Mouse (Mus musculus) c-Kit-positive CD71-positive TER-119-positive erythroid progenitor cells, embryonic 14.5 days (primary cell): ENCODE data around the gene Tpk1.
"Not testable (repeated sequence)": the region's sequence is repeated elsewhere in the genome, so short reads cannot be mapped to it uniquely, and the experiment has no call there.

Source experiments
- DNase-seq: peaks from one replicate; pipeline ENCODE4 v3.0.0-alpha.2; 2013; ENCODE audit warnings: low spot score

Gene Tpk1

GRCm38 (mm10) chr6:43640621-43641020 lies 25.5 kb downstream of the Tpk1 start:
- no peak for DNase-seq

DNA sequence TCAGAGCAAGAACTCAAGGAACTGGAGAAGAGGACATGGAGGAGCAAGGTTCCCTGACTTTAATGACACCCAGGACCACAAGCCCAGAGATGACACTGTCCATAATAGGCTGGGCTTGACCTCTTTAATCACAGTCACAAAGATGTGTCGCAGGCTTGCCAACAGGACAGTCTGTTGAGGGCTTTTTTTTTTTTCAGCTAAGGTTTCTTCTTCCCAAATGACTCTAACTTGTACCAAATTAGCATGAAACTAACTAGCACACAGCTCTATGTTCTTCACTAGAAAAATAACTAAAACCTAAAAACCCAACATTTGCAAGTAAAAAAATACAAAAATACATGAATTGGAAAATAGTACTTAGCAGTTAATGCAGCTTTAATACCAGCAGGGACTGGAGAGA lies 27.2 kb downstream of the Tpk1 start:
- DNase-seq = no peak

DNA sequence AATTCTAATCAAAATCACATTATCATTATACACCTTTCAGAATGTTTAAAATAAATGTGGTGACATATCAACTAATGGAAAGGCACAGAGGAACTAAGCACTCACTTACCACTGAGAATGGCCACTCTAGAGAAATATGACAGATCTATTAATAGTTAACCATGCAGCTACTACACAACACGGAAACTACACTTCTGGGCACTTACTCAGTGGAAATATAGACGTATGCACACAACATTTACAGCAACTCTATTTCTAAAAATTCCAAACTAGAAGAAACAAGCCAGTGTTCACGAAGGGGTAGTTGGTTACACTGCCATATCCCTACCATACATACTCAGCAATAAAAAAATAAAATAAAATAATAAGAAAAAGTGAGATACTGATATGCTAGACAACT lies 28.0 kb downstream of the Tpk1 start:
- no peak for DNase-seq

DNA sequence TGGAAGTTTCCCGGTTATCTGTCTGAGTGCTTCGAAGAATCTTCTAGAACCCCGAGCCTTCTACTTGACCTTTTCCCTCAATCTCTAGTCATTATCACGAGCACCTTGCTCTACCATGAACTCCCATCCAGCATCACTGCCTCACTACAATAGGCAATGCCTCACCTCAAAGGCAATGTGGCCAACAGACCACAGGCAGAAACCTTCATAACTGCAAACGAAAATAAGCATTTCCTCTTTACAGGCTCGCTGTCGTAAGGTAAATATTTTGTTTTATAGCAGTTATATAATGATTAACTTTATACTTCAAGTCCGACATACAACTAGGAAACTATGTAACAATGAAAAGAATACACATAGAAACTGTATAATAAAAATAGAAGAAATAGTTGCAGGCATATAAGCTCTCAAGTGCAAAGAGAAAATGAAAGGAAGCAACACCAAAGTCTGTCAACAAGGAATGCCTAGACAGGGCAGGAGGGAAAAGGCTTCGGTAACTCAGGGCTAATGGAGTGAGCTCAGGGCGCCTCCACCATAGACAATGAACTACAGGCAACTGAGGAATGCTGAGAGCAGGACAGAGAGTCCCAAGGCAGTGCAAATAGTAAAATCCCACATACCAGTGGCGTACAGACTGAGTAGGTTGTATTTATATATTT lies 29.0 kb downstream of the Tpk1 start:
- DNase-seq = no peak

DNA sequence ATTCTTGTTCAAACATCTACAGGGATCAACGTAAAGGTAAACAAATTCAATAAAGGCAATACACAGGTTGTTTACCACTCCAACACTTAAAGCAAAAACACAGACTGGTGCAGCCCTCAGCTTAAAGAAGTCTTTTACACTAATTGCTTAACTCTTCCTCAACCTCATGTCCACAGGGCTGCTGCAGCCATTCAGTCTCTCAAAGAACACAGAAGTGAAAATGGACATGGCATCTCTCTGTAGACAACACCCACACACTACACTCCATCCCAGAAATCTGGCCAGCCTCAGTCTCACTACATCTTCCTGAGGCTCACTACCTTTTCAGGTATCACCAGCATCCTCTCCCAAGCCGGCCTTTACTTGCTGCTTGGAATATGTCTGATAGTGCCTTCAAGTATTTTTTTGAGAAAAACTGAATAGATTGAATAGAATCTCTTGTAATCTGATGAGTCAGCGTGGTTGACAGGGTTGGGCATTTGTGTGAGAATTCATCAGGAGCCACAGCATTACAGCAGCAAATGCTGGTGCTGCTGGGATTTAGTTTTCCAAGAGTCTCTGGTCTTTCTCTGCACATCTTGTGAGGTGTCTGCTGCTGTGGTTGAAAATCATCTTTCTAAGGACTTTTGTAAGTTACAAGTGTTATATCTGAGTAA lies 32.6 kb downstream of the Tpk1 start:
- DNase-seq = no peak

DNA sequence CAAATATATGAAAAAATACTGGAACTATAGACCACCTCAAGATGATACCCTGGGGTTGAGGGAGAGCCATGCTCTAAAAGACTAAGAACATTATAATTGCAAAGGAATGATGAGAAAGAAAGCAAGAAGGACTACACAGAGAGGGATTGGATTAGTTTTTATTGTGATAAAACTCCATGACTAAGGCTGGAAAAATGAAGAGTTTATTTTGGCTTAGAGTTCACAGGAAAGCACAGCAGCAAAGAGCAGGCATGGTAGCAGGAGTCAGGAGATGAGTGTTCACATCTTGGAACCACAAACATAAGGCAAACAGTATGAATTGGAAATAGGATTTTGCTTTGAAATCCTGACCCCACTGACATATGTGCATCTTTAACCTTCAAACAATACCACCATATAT lies 33.2 kb downstream of the Tpk1 start:
- DNase-seq = no peak

DNA sequence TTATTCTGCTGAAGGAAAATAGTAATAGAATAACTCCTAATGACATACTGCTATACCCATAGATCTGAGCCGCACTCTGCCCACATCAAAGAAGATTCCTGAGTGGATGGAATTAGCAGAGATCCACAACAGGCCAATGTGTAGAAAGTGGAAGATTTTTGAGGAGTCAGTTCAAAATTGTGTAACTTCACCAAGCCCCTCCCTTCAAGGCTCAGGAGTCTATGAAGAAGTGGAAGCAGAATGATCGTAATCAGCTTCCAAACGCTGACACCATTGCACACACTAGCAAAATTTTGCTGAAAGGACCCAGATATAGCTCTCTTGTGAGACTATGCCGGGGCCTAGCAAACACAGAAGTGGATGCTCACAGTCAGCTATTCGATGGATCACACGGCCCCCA lies 42.6 kb downstream of the Tpk1 start:
- not testable (repeated sequence) for DNase-seq

- no peak for DNase-seq
These were observed 46.8 kb downstream of the Tpk1 start for GRCm38 (mm10) chr6:43619258-43619657.

DNA sequence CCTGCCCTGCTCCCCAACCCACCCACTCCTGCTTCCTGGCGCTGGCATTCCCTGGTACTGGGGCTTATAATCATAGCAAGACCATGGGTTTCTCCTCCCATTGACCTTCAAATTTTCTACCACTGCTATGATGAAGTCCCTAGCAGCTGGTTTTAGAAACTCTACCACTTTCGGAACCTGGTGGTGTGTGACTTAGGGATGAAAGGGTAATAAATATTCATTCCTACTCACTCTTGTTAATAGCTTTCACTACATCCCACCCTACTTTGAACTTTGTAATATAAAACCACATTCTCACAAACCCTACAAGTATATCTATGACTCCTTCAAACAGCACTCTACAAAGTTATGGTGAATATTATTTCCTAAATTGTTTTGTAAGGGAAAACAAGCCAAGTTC lies 54.3 kb downstream of the Tpk1 start:
- DNase-seq = no peak

DNA sequence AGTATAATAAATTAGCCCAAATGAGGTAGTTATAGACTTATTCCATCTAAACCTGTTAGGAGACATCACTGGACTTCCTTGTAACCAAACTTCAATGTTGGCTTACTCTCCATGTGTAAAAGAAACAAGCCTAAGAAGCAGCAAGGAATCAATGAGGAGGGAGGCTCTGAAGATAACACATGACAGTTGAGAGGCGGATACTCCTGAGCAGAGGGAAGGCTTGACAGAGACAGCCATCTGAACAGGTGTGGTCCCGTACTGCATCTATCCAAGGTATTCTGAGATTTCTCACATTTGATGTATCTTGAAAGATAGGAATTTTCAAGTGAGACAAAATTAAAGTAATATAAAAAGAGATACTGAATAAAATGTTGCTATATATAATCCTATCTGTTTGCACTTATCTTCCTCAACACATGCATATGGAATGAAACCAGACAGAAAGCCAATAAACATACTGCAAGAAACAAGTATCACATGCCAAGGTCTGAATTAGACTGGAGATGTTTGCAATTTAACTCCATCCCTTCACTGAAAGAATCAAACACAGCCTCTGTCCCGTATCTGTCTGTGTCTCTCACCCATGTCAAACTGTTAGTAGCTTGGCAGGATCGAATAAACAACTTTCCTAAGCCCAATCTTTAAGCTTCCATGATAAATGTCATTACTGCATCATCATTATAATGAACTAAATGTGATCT lies 75.1 kb downstream of the Tpk1 start:
- no peak for DNase-seq

GRCm38 (mm10) chr6:43585274-43585673 lies 80.8 kb downstream of the Tpk1 start:
- no peak for DNase-seq

DNA sequence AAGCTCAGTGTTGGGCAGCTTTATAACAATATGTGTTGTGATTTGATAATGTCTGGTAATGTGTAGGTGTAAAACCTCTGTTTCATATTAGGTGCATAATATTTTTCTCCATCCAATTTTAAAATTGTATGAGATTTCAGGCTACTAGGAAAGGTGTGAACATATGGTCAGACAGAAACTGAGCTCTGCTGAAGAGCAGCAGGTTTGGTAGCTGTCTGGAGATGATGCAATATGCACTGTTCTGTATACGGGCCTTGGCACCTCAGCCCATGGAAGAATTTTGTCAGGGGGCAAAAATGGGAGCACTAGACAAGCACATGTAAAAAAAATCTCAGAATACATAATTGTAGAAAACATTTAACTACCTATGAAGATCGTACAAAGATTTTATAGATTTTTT lies 84.3 kb downstream of the Tpk1 start:
- DNase-seq = no peak

- DNase-seq = no peak
These were observed 98.2 kb downstream of the Tpk1 start for GRCm38 (mm10) chr6:43567885-43568284.

DNA sequence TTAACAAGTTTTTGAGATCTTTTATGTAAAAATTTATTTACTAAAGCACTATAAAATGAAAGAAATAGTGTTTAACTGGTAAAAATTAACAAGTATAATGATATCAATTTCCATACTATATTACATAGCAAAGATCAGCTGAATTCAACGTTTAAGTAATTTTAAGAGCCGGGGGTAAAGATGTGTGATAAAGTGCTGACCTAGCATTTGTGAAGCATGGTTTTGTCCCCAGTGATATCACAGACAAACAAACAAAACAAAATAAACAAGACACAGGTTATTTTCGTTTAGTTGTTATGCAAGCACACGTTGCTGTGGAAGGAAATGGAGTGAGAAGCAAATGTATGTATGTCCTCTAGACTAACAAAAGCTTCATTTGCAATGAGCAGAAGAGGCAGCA lies 103.6 kb downstream of the Tpk1 start:
- no peak for DNase-seq

DNA sequence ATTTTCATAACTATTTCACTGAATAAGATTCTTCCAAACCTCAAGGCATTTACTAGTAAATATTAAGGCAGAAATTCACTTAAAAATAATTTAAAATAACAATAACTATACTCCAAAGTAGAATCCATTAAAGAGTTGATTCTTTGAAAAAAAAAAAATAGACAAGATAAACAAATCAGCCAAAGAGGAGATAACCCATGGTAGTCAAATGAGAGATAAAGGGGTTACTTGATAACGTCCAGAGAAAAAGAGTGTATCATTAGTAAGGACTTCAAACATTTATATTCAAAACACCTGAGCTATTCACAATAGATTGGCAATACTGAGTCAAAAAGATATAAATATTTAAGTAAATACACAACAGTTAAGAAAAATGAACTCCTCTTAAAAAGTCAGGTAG lies 114.7 kb downstream of the Tpk1 start:
- DNase-seq = no peak

- no peak for DNase-seq
These were observed 119.5 kb downstream of the Tpk1 start for GRCm38 (mm10) chr6:43546537-43546936.

- no peak for DNase-seq
These were observed 128.7 kb downstream of the Tpk1 start for GRCm38 (mm10) chr6:43537252-43537870.

GRCm38 (mm10) chr6:43535459-43535858 lies 130.6 kb downstream of the Tpk1 start:
- no peak for DNase-seq

DNA sequence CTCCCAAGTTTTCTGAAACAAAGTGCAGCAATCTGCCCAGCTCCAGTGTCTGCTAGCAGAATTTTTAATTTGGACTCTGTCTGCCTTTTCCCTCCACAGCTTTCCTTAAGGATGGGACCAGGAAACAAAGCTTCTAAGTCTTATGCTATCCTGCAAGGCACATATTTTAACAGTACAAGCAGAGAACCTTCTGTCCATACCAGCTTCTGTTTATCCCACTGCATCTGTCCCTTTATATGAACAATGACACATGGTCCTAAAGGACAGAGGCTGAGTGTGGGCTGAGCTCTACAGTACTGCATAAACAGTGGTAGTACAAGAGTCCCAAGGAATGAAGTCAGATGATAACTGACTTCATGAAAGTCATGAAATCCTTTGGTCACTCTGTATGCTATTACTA lies 132.8 kb downstream of the Tpk1 start:
- DNase-seq = no peak

GRCm38 (mm10) chr6:43532822-43533221 lies 133.3 kb downstream of the Tpk1 start:
- DNase-seq = no peak

- no peak for DNase-seq
These were observed 134.1 kb downstream of the Tpk1 start for GRCm38 (mm10) chr6:43531996-43532395.

GRCm38 (mm10) chr6:43528996-43529395 lies 137.1 kb downstream of the Tpk1 start:
- no peak for DNase-seq

- no peak for DNase-seq
These were observed 141.1 kb downstream of the Tpk1 start for GRCm38 (mm10) chr6:43525028-43525427.
